Mouse (Mus musculus): ENCODE results near the gene Rabl3. TPM values are rescaled to one million over a fixed set of nuclear protein-coding genes. Genes with fewer than 3 reads are reported as not detected.

Gene Rabl3
- polyA plus RNA-seq, 1 experiment from 2014 or later, result 12.8 TPM

DNA sequence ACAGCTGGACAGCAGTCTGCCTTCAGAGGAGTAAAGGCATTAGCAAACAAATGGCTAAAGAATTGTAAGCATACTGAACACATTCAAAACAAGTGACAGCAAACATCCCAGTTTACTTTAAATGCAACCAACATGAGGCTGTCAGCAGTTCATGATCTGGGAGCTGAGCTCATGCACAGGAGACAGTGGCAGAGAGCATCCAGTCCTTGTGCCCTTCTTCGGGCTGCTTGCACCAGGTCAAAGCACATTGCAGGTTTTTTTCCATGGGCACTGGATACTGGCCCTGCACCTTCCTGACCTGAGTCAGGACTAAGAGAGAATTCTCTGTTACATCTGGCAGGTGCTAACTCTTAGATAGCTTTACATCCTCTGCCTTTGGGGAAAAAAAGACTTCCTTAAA is 39.9 kb downstream of the Rabl3 start:
- no peak overlapping the region for H3K9ac ChIP-seq
- peaks cover 9% of the 10 kb centered on the region; the same call in 1 of the 2 replicates for H3K4me1 ChIP-seq (replicated peaks)
- no peak for ATAC-seq (ENCODE audit: insufficient read depth)
- no peak overlapping the region for H3K4me2 ChIP-seq
- H3K27ac ChIP-seq (replicated peaks), result peak overlapping the region; percentile 62
- H3K36me3 ChIP-seq (replicated peaks), result no peaks in the 10 kb centered on the region
- 65% methylated on average over 1 of the region's 1 CpGs for WGBS (ENCODE audit: insufficient replicate concordance)
- H3K9me3 ChIP-seq (replicated peaks), result no peaks in the 10 kb centered on the region
- no peaks in the 10 kb centered on the region for H3K27me3 ChIP-seq
- H3K4me3 ChIP-seq (replicated peaks), result no peak overlapping the region

- H3K27ac ChIP-seq (replicated peaks), result peak within 1 kb of the TSS; percentile 62
- H3K9ac ChIP-seq, result no peak within 1 kb of the TSS; the same call in 1 of the 2 replicates
- H3K4me2 ChIP-seq, result peak within 1 kb of the TSS; percentile 38
- WGBS (ENCODE audit: insufficient replicate concordance), result 37% methylated on average over 4 of the region's 4 CpGs
- peak; percentile 53 for ATAC-seq (ENCODE audit: insufficient read depth)
- H3K27me3 ChIP-seq, result no peaks in the 10 kb centered on the region
- H3K36me3 ChIP-seq (replicated peaks), result no peaks in the 10 kb centered on the region
- H3K4me3 ChIP-seq (replicated peaks), result peak within 1 kb of the TSS; percentile 23
- peaks cover 9% of the 10 kb centered on the region; the same call in 1 of the 2 replicates for H3K4me1 ChIP-seq (replicated peaks)
- H3K9me3 ChIP-seq (replicated peaks), result no peaks in the 10 kb centered on the region
Observed at GRCm38 (mm10) chr16:37579994-37580393, 40.3 kb downstream of the Rabl3 start, which contains the start of gene Hgd. Hgd (plus strand) TSS chr16:37580153.

- Histone ChIP-seq H3K9ac (no peak overlapping the region), H3K27me3 (no peaks in the 10 kb centered on the region), H3K4me2 (peak overlapping the region; percentile 38), H3K4me3 (replicated peaks) (peak overlapping the region; percentile 23), H3K36me3 (replicated peaks) (no peaks in the 10 kb centered on the region), H3K9me3 (replicated peaks) (no peaks in the 10 kb centered on the region), H3K27ac (replicated peaks) (peak overlapping the region; percentile 35; the same call in 1 of the 2 replicates), H3K4me1 (replicated peaks) (peaks cover 9% of the 10 kb centered on the region; the same call in 1 of the 2 replicates)
- ATAC-seq (ENCODE audit: insufficient read depth), result 0 out of 2 replicates have a peak, but pooled peaks have one; percentile 26
- 51% methylated on average over 4 of the region's 4 CpGs for WGBS (ENCODE audit: insufficient replicate concordance)
Observed at GRCm38 (mm10) chr16:37580651-37581050, 41.0 kb downstream of the Rabl3 start.

DNA sequence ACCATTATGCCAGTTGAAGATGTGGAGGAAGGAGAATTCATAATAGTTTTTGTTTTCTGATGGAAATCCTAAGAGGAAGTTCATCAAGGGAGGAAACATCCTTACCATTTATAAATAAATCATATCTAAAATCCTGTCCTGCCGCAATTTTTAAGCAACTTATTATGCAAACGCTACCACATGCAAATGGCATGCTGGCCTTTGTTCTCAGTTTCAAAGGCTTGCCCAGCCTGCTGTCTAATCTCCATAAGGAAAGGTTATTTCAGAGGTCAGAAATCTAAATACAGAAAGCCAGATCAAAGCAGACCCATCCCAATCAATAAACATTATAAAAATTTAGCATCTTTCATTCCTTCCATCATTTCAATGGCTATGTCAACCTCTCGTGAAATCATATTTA is 42.2 kb downstream of the Rabl3 start:
- no peaks in the 10 kb centered on the region for H3K36me3 ChIP-seq (replicated peaks)
- WGBS (ENCODE audit: insufficient replicate concordance), result 68% methylated on average over 3 of the region's 3 CpGs
- H3K9me3 ChIP-seq (replicated peaks), result no peaks in the 10 kb centered on the region
- H3K4me2 ChIP-seq, result peak overlapping the region; percentile 38
- no peak for ATAC-seq (ENCODE audit: insufficient read depth)
- H3K4me3 ChIP-seq (replicated peaks), result peak overlapping the region; percentile 23
- no peak overlapping the region for H3K9ac ChIP-seq
- peaks cover 6% of the 10 kb centered on the region; the same call in 1 of the 2 replicates for H3K4me1 ChIP-seq (replicated peaks)
- H3K27ac ChIP-seq (replicated peaks), result no peak overlapping the region
- no peaks in the 10 kb centered on the region for H3K27me3 ChIP-seq

DNA sequence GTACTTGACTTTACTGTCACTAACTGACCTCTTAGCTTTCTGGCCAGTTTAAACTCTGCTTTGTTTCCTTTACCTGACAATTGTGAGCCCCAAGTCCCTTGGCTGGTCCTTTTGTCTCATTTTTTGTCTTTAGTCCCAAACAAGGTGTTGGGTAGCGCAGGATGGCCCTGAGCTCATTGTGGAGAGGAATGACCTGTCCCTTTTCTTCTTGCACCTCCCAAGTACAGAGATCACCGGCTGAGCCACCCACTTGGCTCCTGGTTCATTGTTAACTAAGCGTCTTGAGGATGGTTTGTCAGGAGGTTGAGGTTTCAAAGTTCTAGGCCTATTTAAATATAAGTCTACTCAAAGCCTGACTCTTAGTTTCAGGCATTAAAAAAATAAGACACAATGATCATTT is 43.6 kb downstream of the Rabl3 start:
- no peak overlapping the region for H3K9ac ChIP-seq

GRCm38 (mm10) chr16:37583801-37584200 is 44.1 kb downstream of the Rabl3 start:
- 0 out of 2 replicates have a peak overlapping the region, but pooled peaks have one; percentile 18 for H3K4me3 ChIP-seq (replicated peaks)
- peaks cover 6% of the 10 kb centered on the region; the same call in 1 of the 2 replicates for H3K4me1 ChIP-seq (replicated peaks)
- ATAC-seq (ENCODE audit: insufficient read depth), result no peak
- 39% methylated on average over 6 of the region's 6 CpGs for WGBS (ENCODE audit: insufficient replicate concordance)
- H3K9ac ChIP-seq, result no peak overlapping the region
- no peaks in the 10 kb centered on the region for H3K36me3 ChIP-seq (replicated peaks)
- H3K9me3 ChIP-seq (replicated peaks), result no peaks in the 10 kb centered on the region
- H3K27ac ChIP-seq (replicated peaks), result 0 out of 2 replicates have a peak overlapping the region, but pooled peaks have one; percentile 74
- peak overlapping the region; percentile 49 for H3K4me2 ChIP-seq
- no peaks in the 10 kb centered on the region for H3K27me3 ChIP-seq

More for the DNA sequence above, 43.6 kb downstream of the Rabl3 start:
- ATAC-seq (ENCODE audit: insufficient read depth), result no peak
- 67% methylated on average over 3 of the region's 3 CpGs for WGBS (ENCODE audit: insufficient replicate concordance)
- Histone ChIP-seq H3K36me3 (replicated peaks) (no peaks in the 10 kb centered on the region), H3K4me3 (replicated peaks) (no peak overlapping the region), H3K9me3 (replicated peaks) (no peaks in the 10 kb centered on the region), H3K4me2 (peak overlapping the region; percentile 49), H3K4me1 (replicated peaks) (peaks cover 6% of the 10 kb centered on the region; the same call in 1 of the 2 replicates), H3K27ac (replicated peaks) (0 out of 2 replicates have a peak overlapping the region, but pooled peaks have one; percentile 74), H3K27me3 (no peaks in the 10 kb centered on the region)

DNA sequence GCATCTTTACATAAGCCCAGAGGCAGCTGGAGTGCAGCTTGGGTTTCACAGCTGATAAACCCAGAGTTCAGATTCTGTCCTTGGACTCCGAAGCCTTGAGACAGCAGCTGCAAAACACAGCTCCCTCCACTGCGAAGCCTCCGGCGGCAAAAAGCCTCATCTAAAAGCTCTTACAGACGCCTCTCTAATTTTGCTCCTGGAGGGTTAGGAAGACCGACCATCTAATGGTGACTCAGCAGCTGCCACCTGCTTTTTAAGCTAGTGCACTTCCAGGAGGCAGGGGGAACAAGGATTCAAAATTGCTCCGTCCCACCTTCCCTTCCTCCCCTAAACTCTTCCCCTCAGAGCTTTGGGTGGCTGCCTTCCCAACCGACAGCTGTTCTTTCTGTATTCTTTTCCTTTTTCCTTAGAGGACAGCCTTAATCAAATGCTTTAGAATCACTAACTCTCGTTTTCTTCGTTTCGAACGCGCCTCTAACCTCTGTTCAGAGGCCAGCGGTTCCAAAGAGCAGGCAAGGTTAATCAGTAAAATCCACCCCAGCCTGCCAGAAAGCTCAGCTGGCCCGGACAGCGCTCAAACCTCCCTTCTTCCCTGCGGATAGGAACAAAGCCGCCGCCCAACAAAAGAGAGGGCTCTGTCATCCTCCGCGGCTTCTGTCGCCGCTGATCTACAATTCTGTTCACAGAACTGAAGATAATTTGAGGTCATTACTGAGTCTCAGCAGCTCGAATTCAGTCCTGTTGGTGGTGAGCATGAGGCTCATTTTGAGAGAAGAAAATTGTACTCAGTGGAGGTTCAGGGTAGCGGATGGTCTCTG is 44.7 kb downstream of the Rabl3 start:
- Histone ChIP-seq H3K9ac (no peak overlapping the region), H3K9me3 (replicated peaks) (no peaks in the 10 kb centered on the region), H3K4me1 (replicated peaks) (peaks cover 6% of the 10 kb centered on the region; the same call in 1 of the 2 replicates), H3K4me3 (replicated peaks) (peak overlapping the region; percentile 18; the same call in 1 of the 2 replicates), H3K27ac (replicated peaks) (peak overlapping the region; percentile 74), H3K36me3 (replicated peaks) (no peaks in the 10 kb centered on the region), H3K4me2 (peak overlapping the region; percentile 49), H3K27me3 (no peaks in the 10 kb centered on the region)
- WGBS (ENCODE audit: insufficient replicate concordance), result 5% methylated on average over 25 of the region's 25 CpGs
- peak; percentile 59 for ATAC-seq (ENCODE audit: insufficient read depth)

DNA sequence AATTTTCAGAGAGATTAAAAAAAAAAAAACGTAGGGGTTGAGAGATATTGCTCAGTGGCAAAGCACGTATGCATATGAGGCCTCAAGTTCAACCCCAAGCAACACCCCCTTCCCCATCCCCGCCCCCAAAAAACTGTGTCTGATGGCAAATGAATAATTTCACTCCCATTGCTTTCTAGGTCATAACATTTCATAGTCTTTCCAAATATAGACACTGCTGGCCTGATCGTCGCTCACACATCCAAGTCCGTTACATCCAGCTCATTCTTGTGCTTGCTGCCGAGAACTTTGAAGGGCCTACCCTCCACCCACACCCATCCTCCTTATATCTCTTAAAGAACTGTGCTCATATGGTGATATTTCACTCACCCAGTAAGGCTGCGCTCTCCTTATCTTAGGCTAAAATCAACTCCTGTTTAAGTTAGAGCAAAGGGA is 45.5 kb downstream of the Rabl3 start:
- WGBS (ENCODE audit: insufficient replicate concordance), result 56% methylated on average over 8 of the region's 8 CpGs
- Histone ChIP-seq H3K27ac (replicated peaks) (no peak overlapping the region), H3K4me1 (replicated peaks) (peaks cover 6% of the 10 kb centered on the region; the same call in 1 of the 2 replicates), H3K4me3 (replicated peaks) (no peak overlapping the region), H3K36me3 (replicated peaks) (no peaks in the 10 kb centered on the region; the same call in 1 of the 2 replicates), H3K9ac (no peak overlapping the region), H3K9me3 (replicated peaks) (no peaks in the 10 kb centered on the region), H3K4me2 (no peak overlapping the region), H3K27me3 (no peaks in the 10 kb centered on the region)
- no peak for ATAC-seq (ENCODE audit: insufficient read depth)

- Histone ChIP-seq H3K27me3 (no peaks in the 10 kb centered on the region), H3K4me3 (replicated peaks) (no peak overlapping the region), H3K9me3 (replicated peaks) (no peaks in the 10 kb centered on the region), H3K4me1 (replicated peaks) (no peaks in the 10 kb centered on the region), H3K4me2 (no peak overlapping the region), H3K36me3 (replicated peaks) (no peaks in the 10 kb centered on the region; the same call in none of the 2 replicates), H3K27ac (replicated peaks) (no peak overlapping the region), H3K9ac (no peak overlapping the region)
- no peak for ATAC-seq (ENCODE audit: insufficient read depth)
- 62% methylated on average over 3 of the region's 3 CpGs for WGBS (ENCODE audit: insufficient replicate concordance)
Observed at GRCm38 (mm10) chr16:37590921-37591320, 51.2 kb downstream of the Rabl3 start.

- no peak for ATAC-seq (ENCODE audit: insufficient read depth)
- 76% methylated on average over 8 of the region's 8 CpGs for WGBS (ENCODE audit: insufficient replicate concordance)
- no peak overlapping the region for H3K4me2 ChIP-seq
Observed at GRCm38 (mm10) chr16:37591551-37591950, 51.9 kb downstream of the Rabl3 start.

GRCm38 (mm10) chr16:37597412-37597811 is 57.7 kb downstream of the Rabl3 start:
- H3K27ac ChIP-seq (replicated peaks), result no peak overlapping the region
- no peaks in the 10 kb centered on the region for H3K27me3 ChIP-seq
- no peaks in the 10 kb centered on the region for H3K9me3 ChIP-seq (replicated peaks)
- no peak for ATAC-seq (ENCODE audit: insufficient read depth)
- no peaks in the 10 kb centered on the region; the same call in 1 of the 2 replicates for H3K36me3 ChIP-seq (replicated peaks)
- H3K9ac ChIP-seq, result no peak overlapping the region
- H3K4me2 ChIP-seq, result no peak overlapping the region
- no peaks in the 10 kb centered on the region for H3K4me1 ChIP-seq (replicated peaks)
- no peak overlapping the region for H3K4me3 ChIP-seq (replicated peaks)
- 51% methylated on average over 5 of the region's 5 CpGs for WGBS (ENCODE audit: insufficient replicate concordance)

More at GRCm38 (mm10) chr16:37591551-37591950, 51.9 kb downstream of the Rabl3 start:
- Histone ChIP-seq H3K4me1 (replicated peaks) (no peaks in the 10 kb centered on the region), H3K27me3 (no peaks in the 10 kb centered on the region), H3K9me3 (replicated peaks) (no peaks in the 10 kb centered on the region), H3K9ac (no peak overlapping the region), H3K4me3 (replicated peaks) (no peak overlapping the region), H3K36me3 (replicated peaks) (no peaks in the 10 kb centered on the region; the same call in none of the 2 replicates), H3K27ac (replicated peaks) (no peak overlapping the region)
